ENCODE assay signal across 8 mouse cellular contexts in genomic region chr14:54884022-54884712, GRCm38 (mm10). TPM values are rescaled to one million over a fixed set of nuclear protein-coding genes. Genes with fewer than 3 reads are reported as not detected.
DNase-seq lines count a peak whose midpoint lies in the region; ATAC-seq and TF ChIP-seq lines count a peak whose summit lies in the region.

No protein-coding gene starts in this region.

- H3K27me3 ChIP-seq in embryonic facial prominence, embryonic 13.5 days = no peaks in the 10 kb centered on the region
- no peaks in the 10 kb centered on the region for H3K27me3 ChIP-seq in intestine, embryonic 15.5 days (replicated peaks)
- no peaks in the 10 kb centered on the region for H3K27me3 ChIP-seq in neural tube, embryonic 13.5 days

- H3K4me1 ChIP-seq in embryonic facial prominence, embryonic 13.5 days = peaks cover 18% of the 10 kb centered on the region
- peaks cover 15% of the 10 kb centered on the region for H3K4me1 ChIP-seq in intestine, embryonic 15.5 days (replicated peaks)
- peaks cover 30% of the 10 kb centered on the region for H3K4me1 ChIP-seq in neural tube, embryonic 13.5 days (replicated peaks)

- H3K9me3 ChIP-seq in embryonic facial prominence, embryonic 13.5 days = no peaks in the 10 kb centered on the region
- H3K9me3 ChIP-seq in intestine, embryonic 15.5 days = no peaks in the 10 kb centered on the region
- H3K9me3 ChIP-seq in neural tube, embryonic 13.5 days = no peaks in the 10 kb centered on the region

- WGBS in embryonic facial prominence, embryonic 13.5 days = 27% methylated on average over 21 of the region's 21 CpGs
- WGBS in intestine, embryonic 15.5 days = 18% methylated on average over 21 of the region's 21 CpGs
- WGBS in neural tube, embryonic 13.5 days = 34% methylated on average over 21 of the region's 21 CpGs

- H3K4me3 ChIP-seq in left cerebral cortex, adult 2 months = peak overlapping the region; percentile 86
- peak overlapping the region; percentile 73 for H3K4me3 ChIP-seq in embryonic facial prominence, embryonic 13.5 days
- H3K4me3 ChIP-seq in intestine, embryonic 15.5 days (replicated peaks) = peak overlapping the region; percentile 56
- H3K4me3 ChIP-seq in neural tube, embryonic 13.5 days = peak overlapping the region; percentile 74

- peak overlapping the region; percentile 86 for H3K9ac ChIP-seq in embryonic facial prominence, embryonic 13.5 days
- peak overlapping the region; percentile 80 for H3K9ac ChIP-seq in intestine, embryonic 15.5 days
- H3K9ac ChIP-seq in neural tube, embryonic 13.5 days = peak overlapping the region; percentile 93

- intact Hi-C loops in left cerebral cortex, adult 2 months (cut with DNase I) = no loop called here
- intact Hi-C loops in left cerebral cortex, postnatal 4 days (cut with DNase I) = no loop called here
- intact Hi-C loops in gastrocnemius, postnatal 36 days (cut with DNase I) = no loop called here

- peak overlapping the region; percentile 64; the same call in 1 of the 2 replicates for H3K27ac ChIP-seq in left cerebral cortex, adult 2 months
- peak overlapping the region; percentile 93 for H3K27ac ChIP-seq in embryonic facial prominence, embryonic 13.5 days
- peak overlapping the region; percentile 92 for H3K27ac ChIP-seq in intestine, embryonic 15.5 days
- peak overlapping the region; percentile 94 for H3K27ac ChIP-seq in neural tube, embryonic 13.5 days (replicated peaks)

- ATAC-seq in embryonic facial prominence, embryonic 13.5 days (ENCODE audit: insufficient number of reproducible peaks, insufficient read depth, low FRiP score, low TSS enrichment, low read depth) = no peak
- peak; percentile 23 for ATAC-seq in intestine, embryonic 15.5 days
- ATAC-seq in neural tube, embryonic 13.5 days (ENCODE audit: low read depth) = no peak

- DNase-seq in left cerebral cortex, adult 2 months (ENCODE audit: extremely low spot score in 1 of 2, low spot score in 2 of 2) = no peak
- no peak for DNase-seq in left cerebral cortex, postnatal 4 days
- DNase-seq in spleen, postnatal 4 days (ENCODE audit: low spot score in 2 of 2) = no peak
- DNase-seq in frontal cortex, postnatal 25 days (ENCODE audit: low spot score in 2 of 2) = no peak
- DNase-seq in gastrocnemius, postnatal 36 days = no peak

- TF ChIP-seq CTCF in left cerebral cortex, adult 2 months (IDR thresholded peaks at IDR 0.05) = no peak

- H3K36me3 ChIP-seq in embryonic facial prominence, embryonic 13.5 days = peaks cover 11% of the 10 kb centered on the region
- 0 out of 2 replicates have a peak, but pooled peaks cover 6% of the 10 kb centered on the region for H3K36me3 ChIP-seq in intestine, embryonic 15.5 days
- H3K36me3 ChIP-seq in neural tube, embryonic 13.5 days = peaks cover 20% of the 10 kb centered on the region

- peak overlapping the region; percentile 80 for H3K4me2 ChIP-seq in embryonic facial prominence, embryonic 13.5 days
- H3K4me2 ChIP-seq in intestine, embryonic 15.5 days (replicated peaks) = peak overlapping the region; percentile 75
- H3K4me2 ChIP-seq in neural tube, embryonic 13.5 days = peak overlapping the region; percentile 78

RNA-seq across cellular contexts. Expression of gene Gm20521, which starts 0.9 kb away (rescaled TPM):
- total RNA-seq in left cerebral cortex, adult 2 months (2021) = 1 to 10 TPM; 2.8 to 3.7 TPM
- total RNA-seq in left cerebral cortex, postnatal 4 days (2021) = not detected
- 0.23 and 0.79 TPM in 2 replicates for polyA plus RNA-seq in embryonic facial prominence, embryonic 13.5 days (2015; fragmentation: Nextera tagmentation; extraction: Ambion mirVana)
- 0.34 and 0.35 TPM in 2 replicates for polyA plus RNA-seq in intestine, embryonic 15.5 days (2015; fragmentation: Nextera tagmentation; extraction: Ambion mirVana)
- polyA plus RNA-seq in neural tube, embryonic 13.5 days (2015; fragmentation: Nextera tagmentation; extraction: Ambion mirVana) = not detected in 2 replicates
- total RNA-seq in gastrocnemius, postnatal 36 days (2021) = not detected

RNA-seq across cellular contexts. Expression of gene Bcl2l2, which starts 1.0 kb away (rescaled TPM):
- total RNA-seq in left cerebral cortex, adult 2 months (2021) = 100 to 1,000 TPM; 132 to 137 TPM
- total RNA-seq in left cerebral cortex, postnatal 4 days (2021) = 10 to 100 TPM; 49.9 to 54.6 TPM
- 3.8 and 4.6 TPM in 2 replicates for polyA plus RNA-seq in embryonic facial prominence, embryonic 13.5 days (2015; fragmentation: Nextera tagmentation; extraction: Ambion mirVana)
- polyA plus RNA-seq in intestine, embryonic 15.5 days (2015; fragmentation: Nextera tagmentation; extraction: Ambion mirVana) = 3.6 and 4.7 TPM in 2 replicates
- polyA plus RNA-seq in neural tube, embryonic 13.5 days (2015; fragmentation: Nextera tagmentation; extraction: Ambion mirVana) = 3.1 and 3.8 TPM in 2 replicates
- 10 to 100 TPM; 20.9 to 25.9 TPM for total RNA-seq in gastrocnemius, postnatal 36 days (2021)

RNA-seq across cellular contexts. Expression of gene Ppp1r3e, which starts 6.8 kb away (rescaled TPM):
- 10 to 100 TPM; 18.6 to 21.2 TPM for total RNA-seq in left cerebral cortex, adult 2 months (2021)
- total RNA-seq in left cerebral cortex, postnatal 4 days (2021) = 10 to 100 TPM; 50.0 to 54.6 TPM
- 0.92 and 1.1 TPM in 2 replicates for polyA plus RNA-seq in embryonic facial prominence, embryonic 13.5 days (2015; fragmentation: Nextera tagmentation; extraction: Ambion mirVana)
- 2.3 TPM in 2 replicates for polyA plus RNA-seq in intestine, embryonic 15.5 days (2015; fragmentation: Nextera tagmentation; extraction: Ambion mirVana)
- polyA plus RNA-seq in neural tube, embryonic 13.5 days (2015; fragmentation: Nextera tagmentation; extraction: Ambion mirVana) = 1.9 and 2.3 TPM in 2 replicates
- 1 to 10 TPM; 2.9 to 3.0 TPM for total RNA-seq in gastrocnemius, postnatal 36 days (2021)

RNA-seq across cellular contexts. Expression of gene Pabpn1, which starts 8.1 kb away (rescaled TPM):
- 100 to 1,000 TPM; 247 to 267 TPM for total RNA-seq in left cerebral cortex, adult 2 months (2021)
- total RNA-seq in left cerebral cortex, postnatal 4 days (2021) = 100 to 1,000 TPM; 325 to 354 TPM
- polyA plus RNA-seq in embryonic facial prominence, embryonic 13.5 days (2015; fragmentation: Nextera tagmentation; extraction: Ambion mirVana) = 140 and 163 TPM in 2 replicates
- polyA plus RNA-seq in intestine, embryonic 15.5 days (2015; fragmentation: Nextera tagmentation; extraction: Ambion mirVana) = 108 and 119 TPM in 2 replicates
- polyA plus RNA-seq in neural tube, embryonic 13.5 days (2015; fragmentation: Nextera tagmentation; extraction: Ambion mirVana) = 153 and 160 TPM in 2 replicates
- 10 to 100 TPM; 51.0 to 53.2 TPM for total RNA-seq in gastrocnemius, postnatal 36 days (2021)

RNA-seq across cellular contexts. Expression of gene Homez, which starts 13.4 kb away (rescaled TPM):
- 10 to 100 TPM; 19.4 to 20.8 TPM for total RNA-seq in left cerebral cortex, adult 2 months (2021)
- total RNA-seq in left cerebral cortex, postnatal 4 days (2021) = 10 to 100 TPM in 1 of 2 experiments, 1 to 10 TPM in 1; 7.9 to 17.0 TPM
- polyA plus RNA-seq in embryonic facial prominence, embryonic 13.5 days (2015; fragmentation: Nextera tagmentation; extraction: Ambion mirVana) = 9.4 and 12.3 TPM in 2 replicates
- polyA plus RNA-seq in intestine, embryonic 15.5 days (2015; fragmentation: Nextera tagmentation; extraction: Ambion mirVana) = 6.2 and 6.9 TPM in 2 replicates
- polyA plus RNA-seq in neural tube, embryonic 13.5 days (2015; fragmentation: Nextera tagmentation; extraction: Ambion mirVana) = 12.8 and 13.6 TPM in 2 replicates
- 1 to 10 TPM; 2.6 to 4.0 TPM for total RNA-seq in gastrocnemius, postnatal 36 days (2021)

Comparison
In these comparisons a context has a peak if more than half of its experiments do, and no peak if none do; other contexts are left out.
1. RNA of gene Ppp1r3e, which starts 6.8 kb away (total RNA-seq): 50.0 to 54.6 TPM in left cerebral cortex, postnatal 4 days and 18.6 to 21.2 TPM in left cerebral cortex, adult 2 months; 2.9 to 3.0 TPM in gastrocnemius, postnatal 36 days; every median in the first group is over 4 times any median in the second.
2. Peak in every context shown above with its lines, with median percentiles within 50 percentile points of each other: H3K27ac ChIP-seq, H3K4me3 ChIP-seq, H3K4me2 ChIP-seq and H3K9ac ChIP-seq.